Mouse (Mus musculus): ENCODE results near the gene Armh4.

Armh4 gene

GRCm38 (mm10) chr14:49733950-49734349, 49.2 kb downstream of the Armh4 start:
- peak; percentile 22 for DNase-seq (ENCODE audit: low spot score)

GRCm38 (mm10) chr14:49723361-49724054, 59.7 kb downstream of the Armh4 start:
- no peak for DNase-seq (ENCODE audit: low spot score)

GRCm38 (mm10) chr14:49722782-49723181, 60.4 kb downstream of the Armh4 start:
- DNase-seq (ENCODE audit: low spot score): no peak

- no peak for DNase-seq (ENCODE audit: low spot score)
These were observed 61.9 kb downstream of the Armh4 start for GRCm38 (mm10) chr14:49721281-49721680.

GRCm38 (mm10) chr14:49719678-49720077, 63.5 kb downstream of the Armh4 start:
- DNase-seq (ENCODE audit: low spot score): no peak

GRCm38 (mm10) chr14:49711016-49711415, 72.2 kb downstream of the Armh4 start:
- DNase-seq (ENCODE audit: low spot score): no peak

- DNase-seq (ENCODE audit: low spot score): no peak
These were observed 79.6 kb downstream of the Armh4 start for GRCm38 (mm10) chr14:49703432-49704200.

- no peak for DNase-seq (ENCODE audit: low spot score)
These were observed 103.5 kb downstream of the Armh4 start for GRCm38 (mm10) chr14:49679511-49680284.

- no peak for DNase-seq (ENCODE audit: low spot score)
These were observed 106.6 kb downstream of the Armh4 start for GRCm38 (mm10) chr14:49676580-49676979.

- no peak for DNase-seq (ENCODE audit: low spot score)
These were observed 122.7 kb downstream of the Armh4 start for GRCm38 (mm10) chr14:49660444-49660843.

GRCm38 (mm10) chr14:49649191-49649590, 134.0 kb downstream of the Armh4 start:
- no peak for DNase-seq (ENCODE audit: low spot score)

- no peak for DNase-seq (ENCODE audit: low spot score)
These were observed 145.8 kb downstream of the Armh4 start for GRCm38 (mm10) chr14:49637422-49637821.

- DNase-seq (ENCODE audit: low spot score): no peak
These were observed 157.1 kb downstream of the Armh4 start for GRCm38 (mm10) chr14:49626055-49626454.
